Mouse (Mus musculus) kidney, postnatal 10 days (tissue): ENCODE measurements around the gene Gpalpp1.

Experiments used
- DNase-seq: peaks from one replicate; pipeline ENCODE4 v3.0.0; 2021; ENCODE audit warnings: mixed read lengths

The Gpalpp1 gene

GRCm38 (mm10) chr14:76097815-76098214 is 12.7 kb downstream of the Gpalpp1 start:
- peak; percentile 38 for DNase-seq

GRCm38 (mm10) chr14:76097244-76097643 is 13.3 kb downstream of the Gpalpp1 start:
- no peak for DNase-seq

GRCm38 (mm10) chr14:76084188-76084587 is 26.4 kb downstream of the Gpalpp1 start:
- no peak for DNase-seq

GRCm38 (mm10) chr14:76082086-76082636 is 28.4 kb downstream of the Gpalpp1 start:
- DNase-seq, result no peak

- DNase-seq, result no peak
Measured at GRCm38 (mm10) chr14:76081451-76081850, 29.1 kb downstream of the Gpalpp1 start.

GRCm38 (mm10) chr14:76077088-76077491 is 33.5 kb downstream of the Gpalpp1 start:
- DNase-seq, result peak; percentile 70

GRCm38 (mm10) chr14:76076602-76077001 is 34.0 kb downstream of the Gpalpp1 start:
- no peak for DNase-seq

- DNase-seq, result no peak
Measured at GRCm38 (mm10) chr14:76075721-76076120, 34.8 kb downstream of the Gpalpp1 start.

GRCm38 (mm10) chr14:76074206-76074605 is 36.4 kb downstream of the Gpalpp1 start:
- no peak for DNase-seq

GRCm38 (mm10) chr14:76072626-76073025 is 37.9 kb downstream of the Gpalpp1 start:
- DNase-seq, result peak; percentile 39

GRCm38 (mm10) chr14:76069296-76069695 is 41.3 kb downstream of the Gpalpp1 start:
- DNase-seq, result no peak

- DNase-seq, result no peak
Measured at GRCm38 (mm10) chr14:76068296-76068695, 42.3 kb downstream of the Gpalpp1 start.

GRCm38 (mm10) chr14:76067237-76067636 is 43.3 kb downstream of the Gpalpp1 start:
- no peak for DNase-seq

GRCm38 (mm10) chr14:76059441-76059840 is 51.1 kb downstream of the Gpalpp1 start:
- no peak for DNase-seq

- DNase-seq, result peak; percentile 53
Measured at GRCm38 (mm10) chr14:76053726-76054125, 56.8 kb downstream of the Gpalpp1 start.

GRCm38 (mm10) chr14:76051966-76052365 is 58.6 kb downstream of the Gpalpp1 start:
- no peak for DNase-seq

GRCm38 (mm10) chr14:76045767-76046166 is 64.8 kb downstream of the Gpalpp1 start:
- no peak for DNase-seq

GRCm38 (mm10) chr14:76044164-76044557 is 66.4 kb downstream of the Gpalpp1 start:
- no peak for DNase-seq

GRCm38 (mm10) chr14:76043251-76044163 is 67.1 kb downstream of the Gpalpp1 start:
- DNase-seq, result no peak
